Mouse (Mus musculus) c-Kit-positive CD71-negative TER-119-negative erythroid progenitor cells, embryonic 14.5 days (primary cell): ENCODE measurements around the gene Olfr98.
A peak's percentile ranks its signal among the peaks of the same experiment; 100 is the strongest.
"Not testable (repeated sequence)": the region's sequence is repeated elsewhere in the genome, so short reads cannot be mapped to it uniquely, and the experiment has no call there.

Experiments used
- DNase-seq: peaks from one replicate; pipeline ENCODE4 v3.0.0-alpha.2; 2013; ENCODE audit warnings: low read depth

The Olfr98 gene

GRCm38 (mm10) chr17:37263626-37264025, at the start of gene Olfr98:
TSS of gene Olfr98 (minus strand) at chr17:37263749.
- DNase-seq: no peak

- DNase-seq: no peak
These were observed 46.7 kb upstream of the Olfr98 start for GRCm38 (mm10) chr17:37310146-37310699.

GRCm38 (mm10) chr17:37308483-37308882, 44.9 kb upstream of the Olfr98 start:
- no peak for DNase-seq

GRCm38 (mm10) chr17:37304213-37304612, 40.7 kb upstream of the Olfr98 start, which contains the start of gene Olfr101:
TSS of gene Olfr101 (minus strand) at chr17:37304313.
- no peak for DNase-seq

GRCm38 (mm10) chr17:37283360-37283759, 19.8 kb upstream of the Olfr98 start, which contains the start of gene Olfr99:
TSS of gene Olfr99 (minus strand) at chr17:37283460.
- no peak for DNase-seq

- no peak for DNase-seq
These were observed 16.8 kb upstream of the Olfr98 start for GRCm38 (mm10) chr17:37280331-37280730.

- no peak for DNase-seq
These were observed 13.0 kb upstream of the Olfr98 start for GRCm38 (mm10) chr17:37276573-37276972.

GRCm38 (mm10) chr17:37275626-37276248, 12.2 kb upstream of the Olfr98 start:
- no peak for DNase-seq

- peak; percentile 29 for DNase-seq
These were observed 7.1 kb upstream of the Olfr98 start for GRCm38 (mm10) chr17:37270702-37271092.

GRCm38 (mm10) chr17:37270058-37270701, 6.6 kb upstream of the Olfr98 start, which contains the start of gene H2-M3:
TSS of gene H2-M3 (plus strand) at chr17:37270220.
- DNase-seq: peak; percentile 96

GRCm38 (mm10) chr17:37250544-37250943, 13.0 kb downstream of the Olfr98 start:
- DNase-seq: no peak

GRCm38 (mm10) chr17:37249460-37249859, 14.1 kb downstream of the Olfr98 start:
- DNase-seq: no peak

- no peak for DNase-seq
These were observed 16.8 kb downstream of the Olfr98 start for GRCm38 (mm10) chr17:37246715-37247114.

- no peak for DNase-seq
These were observed 21.4 kb downstream of the Olfr98 start for GRCm38 (mm10) chr17:37242198-37242597.

GRCm38 (mm10) chr17:37237230-37237629, 26.3 kb downstream of the Olfr98 start, which contains the start of gene Olfr97:
TSS of gene Olfr97 (minus strand) at chr17:37237330.
- DNase-seq: not testable (repeated sequence)

- no peak for DNase-seq
These were observed 41.7 kb downstream of the Olfr98 start for GRCm38 (mm10) chr17:37221879-37222278.

- DNase-seq: no peak
These were observed 43.7 kb downstream of the Olfr98 start, which contains the start of gene Olfr96 for GRCm38 (mm10) chr17:37219846-37220245. TSS of gene Olfr96 (plus strand) at chr17:37220146.

- no peak for DNase-seq
These were observed 45.1 kb downstream of the Olfr98 start for GRCm38 (mm10) chr17:37218486-37218885.

- DNase-seq: no peak
These were observed 50.5 kb downstream of the Olfr98 start, which contains the start of gene Olfr95 for GRCm38 (mm10) chr17:37213018-37213417. TSS of gene Olfr95 (minus strand) at chr17:37213118.
